Mouse (Mus musculus) urinary bladder, postnatal 25 days (tissue): ENCODE results near the gene Sept7.
A peak's percentile ranks its signal among the peaks of the same experiment; 100 is the strongest.
"Not testable (repeated sequence)": the region's sequence is repeated elsewhere in the genome, so short reads cannot be mapped to it uniquely, and the experiment has no call there.

Experiments
- DNase-seq: peaks from one replicate; pipeline ENCODE4 v3.0.0; 2022; ENCODE audit warnings: low spot score

The Sept7 gene

GRCm38 (mm10) chr9:25260411-25260810 is 8.2 kb downstream of the Sept7 start:
- DNase-seq, result no peak

GRCm38 (mm10) chr9:25260979-25261378 is 8.7 kb downstream of the Sept7 start:
- DNase-seq, result no peak

GRCm38 (mm10) chr9:25262087-25262486 is 9.8 kb downstream of the Sept7 start:
- no peak for DNase-seq

- DNase-seq, result no peak
Measured at GRCm38 (mm10) chr9:25265795-25266194, 13.6 kb downstream of the Sept7 start.

GRCm38 (mm10) chr9:25267133-25267532 is 14.9 kb downstream of the Sept7 start:
- no peak for DNase-seq

- no peak for DNase-seq
Measured at GRCm38 (mm10) chr9:25267574-25267973, 15.3 kb downstream of the Sept7 start.

GRCm38 (mm10) chr9:25271902-25272301 is 19.7 kb downstream of the Sept7 start:
- no peak for DNase-seq

- DNase-seq, result no peak
Measured at GRCm38 (mm10) chr9:25289796-25290195, 37.6 kb downstream of the Sept7 start.

- DNase-seq, result no peak
Measured at GRCm38 (mm10) chr9:25309505-25310182, 57.4 kb downstream of the Sept7 start.

- no peak for DNase-seq
Measured at GRCm38 (mm10) chr9:25314304-25314703, 62.1 kb downstream of the Sept7 start.

- DNase-seq, result peak; percentile 39
Measured at GRCm38 (mm10) chr9:25317827-25318505, 65.7 kb downstream of the Sept7 start.

- DNase-seq, result not testable (repeated sequence)
Measured at GRCm38 (mm10) chr9:25319676-25320075, 67.4 kb downstream of the Sept7 start.

- DNase-seq, result no peak
Measured at GRCm38 (mm10) chr9:25327727-25328370, 75.6 kb downstream of the Sept7 start.

- no peak for DNase-seq
Measured at GRCm38 (mm10) chr9:25328946-25329723, 76.9 kb downstream of the Sept7 start.

- DNase-seq, result no peak
Measured at GRCm38 (mm10) chr9:25337436-25338198, 85.4 kb downstream of the Sept7 start.

- no peak for DNase-seq
Measured at GRCm38 (mm10) chr9:25340412-25340811, 88.2 kb downstream of the Sept7 start.

GRCm38 (mm10) chr9:25353775-25354174 is 101.5 kb downstream of the Sept7 start:
- no peak for DNase-seq

- DNase-seq, result no peak
Measured at GRCm38 (mm10) chr9:25355806-25356205, 103.6 kb downstream of the Sept7 start.

- DNase-seq, result no peak
Measured at GRCm38 (mm10) chr9:25357589-25357988, 105.3 kb downstream of the Sept7 start.

- no peak for DNase-seq
Measured at GRCm38 (mm10) chr9:25358018-25358417, 105.8 kb downstream of the Sept7 start.
